Mouse (Mus musculus): ENCODE measurements around the gene Cdc34b.

DNA sequence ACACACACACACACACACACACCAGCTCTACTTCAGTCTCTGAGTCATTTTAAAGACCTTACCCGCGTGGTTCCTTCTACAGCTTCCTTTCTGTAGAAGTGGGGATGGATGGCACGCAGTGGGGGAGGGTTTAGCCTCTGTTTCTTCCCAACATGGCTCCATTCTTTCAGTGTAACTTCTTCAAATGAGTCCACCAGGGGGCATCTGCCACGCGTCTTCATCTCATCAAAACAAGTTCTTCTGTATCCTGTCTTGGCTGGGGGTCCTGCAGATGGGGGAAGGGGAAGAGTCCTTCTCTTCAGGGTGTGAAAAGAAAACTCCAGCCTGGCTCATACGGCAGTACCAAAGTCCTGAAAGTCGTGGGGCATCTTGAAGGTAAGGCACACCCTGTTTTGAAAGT, 37.6 kb upstream of the Cdc34b start:
- TF ChIP-seq POLR2A (IDR thresholded peaks at IDR 0.05; ENCODE audit: control insufficient read depth, extremely low read depth, insufficient read depth, low read length, poor library complexity) (no peak), CTCF (IDR thresholded peaks at IDR 0.05; ENCODE audit: borderline replicate concordance, control insufficient read depth, extremely low read depth, insufficient read depth, low read length, poor library complexity) (no peak)

Measured in thymus, adult 2 months (tissue).